Mouse (Mus musculus): Measurements from ENCODE around the gene Hyal2.

DNA sequence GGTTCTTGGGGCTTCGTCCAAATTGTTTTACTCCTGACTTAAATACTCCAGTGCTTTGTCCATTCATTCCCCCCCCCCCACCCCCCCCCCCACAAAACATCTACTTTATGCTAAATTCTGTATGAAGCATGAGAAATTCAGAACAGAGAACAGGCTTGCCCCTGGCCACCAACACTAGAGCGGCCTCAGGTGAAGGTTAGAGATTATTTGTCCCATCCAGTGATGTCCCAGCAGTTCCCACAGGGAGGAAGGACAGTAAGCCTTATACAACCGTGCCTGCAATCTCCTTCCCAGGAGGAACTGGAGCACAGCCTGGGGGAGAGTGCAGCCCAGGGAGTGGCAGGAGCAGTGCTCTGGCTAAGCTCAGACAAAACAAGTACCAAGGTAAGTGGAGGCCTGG, 10.8 kb downstream of the Hyal2 start, which contains the start of gene Naa80:
- TF ChIP-seq TAL1 (IDR thresholded peaks at IDR 0.05; ENCODE audit: low read length): no peak
- TF ChIP-seq GATA1 (IDR thresholded peaks at IDR 0.05; ENCODE audit: low read length): no peak
